In the genomic region with DNA sequence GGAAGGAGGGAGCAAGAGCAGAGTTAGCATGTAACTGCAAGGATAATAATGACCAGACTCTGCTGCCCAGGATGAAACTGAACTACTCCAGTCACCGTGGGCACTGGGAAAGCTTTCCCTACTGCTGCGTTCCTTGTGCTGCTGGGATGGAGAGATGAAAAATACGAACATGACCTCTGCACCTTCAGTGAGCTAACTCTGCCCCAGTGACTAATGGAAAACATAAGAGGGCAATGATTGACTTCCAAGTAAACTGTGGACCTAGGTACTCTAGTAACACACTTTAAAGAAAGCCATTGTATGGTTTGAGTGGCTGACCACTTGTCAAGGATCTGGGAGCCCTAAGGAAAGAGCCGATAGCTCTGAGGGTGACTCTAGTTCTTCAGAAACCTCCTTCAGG, we compare ENCODE assay signal across 25 mouse cellular contexts. TPM values are rescaled to one million over a fixed set of nuclear protein-coding genes. Genes with fewer than 3 reads are reported as not detected.
DNase-seq lines count a peak whose midpoint lies in the region; ATAC-seq and TF ChIP-seq lines count a peak whose summit lies in the region.
"Had no signal": no experiment of that assay in that cellular context is flagged by ENCODE, and none has a peak within 500 bp of the region (broad histone marks: within the 10 kb centered on the region; RNA-seq: fewer than 3 reads in every experiment).

No protein-coding gene starts in this region.

- DNase-seq in kidney, adult 18-20 months, result peak; percentile 24
- peak; percentile 82 for DNase-seq in kidney, adult 9 months
- DNase-seq in kidney, postnatal 0 days (ENCODE audit: low spot score), result no peak
- peak; percentile 23 for DNase-seq in kidney, postnatal 14 days
- no peak for DNase-seq in urinary bladder, postnatal 36 days (ENCODE audit: low spot score in 2 of 2)
- no peak for DNase-seq in cerebellum, adult 9-10 months
- DNase-seq: adrenal gland, adult 8-10 months; adrenal gland, postnatal 25 days; cerebellum, adult 11-12 months; cerebellum, adult 8-10 months; cerebellum, postnatal 14 days; gastrocnemius, postnatal 10 days; gastrocnemius, postnatal 36 days; heart, postnatal 36 days had no signal

- no peaks in the 10 kb centered on the region for H3K27me3 ChIP-seq in kidney, embryonic 15.5 days
- no peaks in the 10 kb centered on the region for H3K27me3 ChIP-seq in kidney, embryonic 14.5 days (ENCODE audit: control insufficient read depth, insufficient read depth, low read length)
- H3K27me3 ChIP-seq in kidney, postnatal 0 days (ENCODE audit: insufficient read depth, low read length), result no peaks in the 10 kb centered on the region
- H3K27me3 ChIP-seq: forebrain, embryonic 13.5 days; hindbrain, embryonic 13.5 days had no signal

- TF ChIP-seq CTCF in kidney, postnatal 0 days (IDR thresholded peaks at IDR 0.05; ENCODE audit: low read depth), result no peak

- no peak for ATAC-seq in kidney, embryonic 15.5 days (replicated peaks; ENCODE audit: low FRiP score)
- no peak for ATAC-seq in kidney, embryonic 14.5 days (ENCODE audit: low FRiP score, low TSS enrichment)
- peak; percentile 65 for ATAC-seq in kidney, postnatal 0 days (replicated peaks; ENCODE audit: low FRiP score, low read depth)
- ATAC-seq: CD4-positive, CD25-positive, alpha-beta regulatory T cell, adult 4 months; forebrain, embryonic 13.5 days; forebrain, embryonic 16.5 days had no signal

- no peak overlapping the region for H3K4me3 ChIP-seq in kidney, embryonic 15.5 days (replicated peaks)
- H3K4me3 ChIP-seq in kidney, embryonic 14.5 days (ENCODE audit: low read length), result no peak overlapping the region
- H3K4me3 ChIP-seq in kidney, postnatal 0 days (replicated peaks; ENCODE audit: low read depth, low read length), result no peak overlapping the region
- H3K4me3 ChIP-seq: forebrain, embryonic 10.5 days; forebrain, embryonic 13.5 days; hindbrain, embryonic 10.5 days; hindbrain, embryonic 13.5 days had no signal

- H3K4me1 ChIP-seq in kidney, embryonic 15.5 days, result no peaks in the 10 kb centered on the region
- H3K4me1 ChIP-seq in kidney, embryonic 14.5 days (ENCODE audit: control insufficient read depth, insufficient read depth, low read length), result no peaks in the 10 kb centered on the region
- H3K4me1 ChIP-seq in kidney, postnatal 0 days (replicated peaks; ENCODE audit: insufficient read depth, low read length), result no peaks in the 10 kb centered on the region
- H3K4me1 ChIP-seq: forebrain, embryonic 10.5 days; forebrain, embryonic 13.5 days; hindbrain, embryonic 10.5 days; hindbrain, embryonic 13.5 days had no signal

- no peak overlapping the region for H3K27ac ChIP-seq in kidney, embryonic 15.5 days
- H3K27ac ChIP-seq in kidney, embryonic 14.5 days (ENCODE audit: low read depth, low read length), result no peak overlapping the region
- H3K27ac ChIP-seq in kidney, postnatal 0 days, result no peak overlapping the region
- H3K27ac ChIP-seq: forebrain, embryonic 10.5 days; forebrain, embryonic 13.5 days; hindbrain, embryonic 10.5 days; hindbrain, embryonic 13.5 days had no signal

- H3K9ac ChIP-seq in kidney, embryonic 15.5 days, result no peak overlapping the region
- H3K9ac ChIP-seq in kidney, embryonic 14.5 days (ENCODE audit: low read depth, low read length), result no peak overlapping the region
- H3K9ac ChIP-seq in kidney, postnatal 0 days (ENCODE audit: low read depth, low read length), result no peak overlapping the region
- H3K9ac ChIP-seq: forebrain, embryonic 13.5 days; hindbrain, embryonic 13.5 days had no signal

- WGBS in kidney, embryonic 15.5 days, result 77% methylated on average over 4 of the region's 4 CpGs
- 77% methylated on average over 4 of the region's 4 CpGs for WGBS in kidney, embryonic 14.5 days
- WGBS in kidney, postnatal 0 days, result 79% methylated on average over 4 of the region's 4 CpGs

- no peaks in the 10 kb centered on the region for H3K36me3 ChIP-seq in kidney, embryonic 15.5 days
- H3K36me3 ChIP-seq in kidney, embryonic 14.5 days (ENCODE audit: control insufficient read depth, insufficient read depth, low read length), result no peaks in the 10 kb centered on the region
- no peaks in the 10 kb centered on the region for H3K36me3 ChIP-seq in kidney, postnatal 0 days (ENCODE audit: insufficient read depth, low read length)
- H3K36me3 ChIP-seq: forebrain, embryonic 10.5 days; hindbrain, embryonic 10.5 days; hindbrain, embryonic 13.5 days had no signal

- H3K9me3 ChIP-seq in kidney, embryonic 15.5 days (replicated peaks), result no peaks in the 10 kb centered on the region
- no peaks in the 10 kb centered on the region for H3K9me3 ChIP-seq in kidney, embryonic 14.5 days (ENCODE audit: control insufficient read depth, low read length)
- no peaks in the 10 kb centered on the region for H3K9me3 ChIP-seq in kidney, postnatal 0 days (replicated peaks; ENCODE audit: low read length)
- H3K9me3 ChIP-seq: forebrain, embryonic 10.5 days; forebrain, embryonic 13.5 days; hindbrain, embryonic 10.5 days; hindbrain, embryonic 13.5 days had no signal

- no peak overlapping the region for H3K4me2 ChIP-seq in kidney, embryonic 15.5 days
- H3K4me2 ChIP-seq in kidney, embryonic 14.5 days (replicated peaks; ENCODE audit: low read depth, low read length), result no peak overlapping the region
- no peak overlapping the region for H3K4me2 ChIP-seq in kidney, postnatal 0 days (ENCODE audit: low read length)
- H3K4me2 ChIP-seq: forebrain, embryonic 13.5 days; heart, embryonic 11.5 days; hindbrain, embryonic 13.5 days had no signal

RNA-seq across cellular contexts. Expression of a gene that starts 17.9 kb away (rescaled TPM):
- not detected in 2 replicates for polyA plus RNA-seq in kidney, embryonic 15.5 days (2015; fragmentation: Nextera tagmentation; extraction: Ambion mirVana)
- polyA plus RNA-seq in kidney, embryonic 14.5 days (2014; fragmentation: Nextera tagmentation; extraction: Ambion mirVana), result 0.07 TPM in 1 of 2 replicates, not detected in the other
- not detected in 2 replicates for polyA plus RNA-seq in kidney, postnatal 0 days (2015; fragmentation: Nextera tagmentation; extraction: Ambion mirVana)
- polyA plus RNA-seq: C2C12; CD4-positive, CD25-positive, alpha-beta regulatory T cell, adult 4 months; embryonic facial prominence, embryonic 11.5 days; heart, embryonic 11.5 days had no signal

Comparison
In these comparisons a context has a peak if more than half of its experiments do, and no peak if none do; other contexts are left out.
1. DNase-seq: peak in kidney, adult 18-20 months (single experiment), kidney, adult 9 months (single experiment) and kidney, postnatal 14 days (single experiment); none in kidney, postnatal 0 days (single experiment), urinary bladder, postnatal 36 days (0 of 2) and cerebellum, adult 9-10 months (single experiment).